Mouse (Mus musculus) granulocyte monocyte progenitor cell, adult 5-6 weeks (primary cell): ENCODE results near the gene Ccdc24. TPM values are rescaled to one million over a fixed set of nuclear protein-coding genes. Genes with fewer than 3 reads are reported as not detected.
A peak's percentile ranks its signal among the peaks of the same experiment; 100 is the strongest.

ENCODE experiments used
- ATAC-seq: replicated peaks from 2 replicates; pipeline ENCODE4 v1.8.0; 2016; ENCODE audit warnings: mild to moderate bottlenecking, moderate TSS enrichment, inconsistent platforms; ENCODE audit not compliant: poor library complexity, severe bottlenecking
- total RNA-seq, 2 experiments: library from RNA; stranded (forward) in 1 of 2; stranded (reverse) in 1 of 2; fragments of 200-712, 200-1000 nt in 1 of 2; fragments of >200 nt in 1 of 2; fragmentation: Nextera tagmentation in 1 of 2; gene quantifications; 2 replicates each; pipeline ENCODE4 v1.2.3; 2014 to 2017

Gene Ccdc24
- total RNA-seq, 2 experiments from 2014 or later: not detected

- ATAC-seq: peak; percentile 40
Observed at GRCm38 (mm10) chr4:117893376-117893775, 21.0 kb upstream of the Ccdc24 start.

- peak; percentile 90 for ATAC-seq
Observed at GRCm38 (mm10) chr4:117891738-117892161, 19.4 kb upstream of the Ccdc24 start, which contains the start of gene Dph2. TSS of gene Dph2 (minus strand) at chr4:117892032.

- no peak for ATAC-seq
Observed at GRCm38 (mm10) chr4:117890750-117891149, 18.4 kb upstream of the Ccdc24 start.

- ATAC-seq: no peak
Observed at GRCm38 (mm10) chr4:117890031-117890430, 17.7 kb upstream of the Ccdc24 start.

- ATAC-seq: no peak
Observed at GRCm38 (mm10) chr4:117889471-117889870, 17.1 kb upstream of the Ccdc24 start.

GRCm38 (mm10) chr4:117887920-117888319, 15.6 kb upstream of the Ccdc24 start:
- ATAC-seq: no peak

- peak; percentile 59 for ATAC-seq
Observed at GRCm38 (mm10) chr4:117887133-117887532, 14.8 kb upstream of the Ccdc24 start, which contains the start of gene Atp6v0b. TSS of gene Atp6v0b (minus strand) at chr4:117887333.

- ATAC-seq: peak; percentile 54
Observed at GRCm38 (mm10) chr4:117886644-117887043, 14.3 kb upstream of the Ccdc24 start.

- ATAC-seq: peak; percentile 48
Observed at GRCm38 (mm10) chr4:117885994-117886393, 13.6 kb upstream of the Ccdc24 start.

- ATAC-seq: no peak
Observed at GRCm38 (mm10) chr4:117885093-117885492, 12.7 kb upstream of the Ccdc24 start.

GRCm38 (mm10) chr4:117884146-117884545, 11.8 kb upstream of the Ccdc24 start:
- ATAC-seq: no peak

- 0 out of 2 replicates have a peak, but pooled peaks have one; percentile 1 for ATAC-seq
Observed at GRCm38 (mm10) chr4:117882701-117883691, 10.6 kb upstream of the Ccdc24 start, which contains the start of gene B4galt2. TSS of gene B4galt2 (minus strand) at chr4:117883487.

- ATAC-seq: no peak
Observed at GRCm38 (mm10) chr4:117878703-117879102, 6.3 kb upstream of the Ccdc24 start.

- ATAC-seq: no peak
Observed at GRCm38 (mm10) chr4:117878301-117878700, 5.9 kb upstream of the Ccdc24 start.

- ATAC-seq: no peak
Observed at GRCm38 (mm10) chr4:117873615-117874014, 1.3 kb upstream of the Ccdc24 start.

- ATAC-seq: no peak
Observed at GRCm38 (mm10) chr4:117871787-117872186, 570 bp downstream of the Ccdc24 start.

GRCm38 (mm10) chr4:117870437-117870836, 1.9 kb downstream of the Ccdc24 start:
- ATAC-seq: no peak

GRCm38 (mm10) chr4:117869317-117869716, 3.0 kb downstream of the Ccdc24 start:
- ATAC-seq: no peak

GRCm38 (mm10) chr4:117867823-117868222, 4.5 kb downstream of the Ccdc24 start:
- peak; percentile 52 for ATAC-seq

GRCm38 (mm10) chr4:117867000-117867399, 5.4 kb downstream of the Ccdc24 start:
- peak; percentile 69 for ATAC-seq

GRCm38 (mm10) chr4:117866083-117866482, 6.3 kb downstream of the Ccdc24 start:
- ATAC-seq: peak; percentile 48
